Mouse (Mus musculus) frontal cortex, postnatal 25 days (tissue): ENCODE results near the gene Tenm2.
A peak's percentile ranks its signal among the peaks of the same experiment; 100 is the strongest.

ENCODE experiments used
- DNase-seq, 2 experiments: peaks; one replicate each; pipeline ENCODE4 v3.0.0; 2022; ENCODE audit warnings: low spot score in 2 of 2

Gene Tenm2

GRCm38 (mm10) chr11:36277903-36278215 lies 957.9 kb downstream of the Tenm2 start:
- DNase-seq = no peak

GRCm38 (mm10) chr11:36277192-36277902 lies 958.4 kb downstream of the Tenm2 start:
- no peak for DNase-seq

GRCm38 (mm10) chr11:36276015-36276414 lies 959.7 kb downstream of the Tenm2 start:
- no peak for DNase-seq

GRCm38 (mm10) chr11:36272149-36272548 lies 963.6 kb downstream of the Tenm2 start:
- no peak for DNase-seq

GRCm38 (mm10) chr11:36269945-36270344 lies 965.8 kb downstream of the Tenm2 start:
- DNase-seq = no peak

- DNase-seq = no peak
These were observed 970.8 kb downstream of the Tenm2 start for GRCm38 (mm10) chr11:36264776-36265466.

GRCm38 (mm10) chr11:36263840-36264239 lies 971.9 kb downstream of the Tenm2 start:
- no peak for DNase-seq

GRCm38 (mm10) chr11:36257187-36257586 lies 978.6 kb downstream of the Tenm2 start:
- no peak for DNase-seq

GRCm38 (mm10) chr11:36256747-36257146 lies 979.0 kb downstream of the Tenm2 start:
- DNase-seq = no peak

- no peak for DNase-seq
These were observed 981.7 kb downstream of the Tenm2 start for GRCm38 (mm10) chr11:36254019-36254418.

- DNase-seq = no peak
These were observed 985.7 kb downstream of the Tenm2 start for GRCm38 (mm10) chr11:36250111-36250510.

- no peak for DNase-seq
These were observed 989.6 kb downstream of the Tenm2 start for GRCm38 (mm10) chr11:36246152-36246551.

- DNase-seq = no peak
These were observed 991.3 kb downstream of the Tenm2 start for GRCm38 (mm10) chr11:36244491-36244882.

GRCm38 (mm10) chr11:36243747-36244490 lies 991.8 kb downstream of the Tenm2 start:
- DNase-seq = peak in 1 of 2 experiments; percentile 24

GRCm38 (mm10) chr11:36238890-36239289 lies 996.9 kb downstream of the Tenm2 start:
- DNase-seq = no peak

GRCm38 (mm10) chr11:36228654-36229053 lies 1007.1 kb downstream of the Tenm2 start:
- DNase-seq = no peak

- DNase-seq = no peak
These were observed 1007.6 kb downstream of the Tenm2 start for GRCm38 (mm10) chr11:36228196-36228595.

GRCm38 (mm10) chr11:36226061-36226460 lies 1009.7 kb downstream of the Tenm2 start:
- DNase-seq = no peak

- DNase-seq = no peak
These were observed 1011.9 kb downstream of the Tenm2 start for GRCm38 (mm10) chr11:36223716-36224439.

- no peak for DNase-seq
These were observed 1013.7 kb downstream of the Tenm2 start for GRCm38 (mm10) chr11:36222071-36222470.

- peak; percentile 57 to 74 for DNase-seq
These were observed 1014.3 kb downstream of the Tenm2 start for GRCm38 (mm10) chr11:36221271-36221975.
